Mouse (Mus musculus) heart, embryonic 14.5 days (tissue): ENCODE measurements around the gene Apela. TPM values are rescaled to one million over a fixed set of nuclear protein-coding genes. Genes with fewer than 3 reads are reported as not detected.

Experiments used
- ATAC-seq: fragments of 200-750 bp; cut with Nextera tagmentation; 2 replicates; pipeline ENCODE4 v1.8.0; 2017; ENCODE audit warnings: low read depth, moderate TSS enrichment; ENCODE audit not compliant: insufficient number of reproducible peaks, insufficient read depth, low FRiP score
- H3K27ac ChIP-seq, 2 experiments: fragments of 200-500 bp in 1 of 2; fragments of 300-500 bp in 1 of 2; sonication (generic) in 1 of 2; replicated peaks in 1 of 2; 2 replicates each; pipeline ENCODE4 v1.5.1; 2012 to 2014; ENCODE audit warnings: low read depth in 2 of 2, low read length in 2 of 2, control low read depth in 1 of 2, mild to moderate bottlenecking in 1 of 2, mixed read lengths in 1 of 2; ENCODE audit not compliant: control insufficient read depth in 1 of 2, insufficient read depth in 1 of 2
- H3K27me3 ChIP-seq: fragments of 300-500 bp; sonication (generic); 2 replicates; pipeline ENCODE4 v1.6.1; 2014; ENCODE audit warnings: mild to moderate bottlenecking, low read length, control low read depth; ENCODE audit not compliant: control insufficient read depth, insufficient read depth
- H3K36me3 ChIP-seq: fragments of 300-500 bp; sonication (generic); 2 replicates; pipeline ENCODE4 v1.6.1; 2014; ENCODE audit warnings: mild to moderate bottlenecking, control low read depth, low read length, mixed read lengths; ENCODE audit not compliant: control insufficient read depth, insufficient read depth
- H3K4me1 ChIP-seq, 2 experiments: fragments of 200-500 bp in 1 of 2; fragments of 300-500 bp in 1 of 2; sonication (generic) in 1 of 2; 2 replicates each; pipeline ENCODE4 v1.6.1; 2012 to 2014; ENCODE audit warnings: low read length in 2 of 2, control low read depth in 1 of 2, mixed read lengths in 1 of 2; ENCODE audit not compliant: control insufficient read depth in 2 of 2, insufficient read depth in 2 of 2
- H3K4me2 ChIP-seq: fragments of 300-500 bp; sonication (generic); 2 replicates; pipeline ENCODE4 v1.6.1; 2014; ENCODE audit warnings: mild to moderate bottlenecking, low read length
- H3K4me3 ChIP-seq, 2 experiments: fragments of 200-500 bp in 1 of 2; fragments of 300-500 bp in 1 of 2; sonication (generic) in 1 of 2; 2 replicates each; pipeline ENCODE4 v1.5.1; 2012 to 2014; ENCODE audit warnings: low read length in 2 of 2, mild to moderate bottlenecking in 2 of 2, control low read depth in 1 of 2, low read depth in 1 of 2, moderate library complexity in 1 of 2; ENCODE audit not compliant: control insufficient read depth in 1 of 2, insufficient read depth in 1 of 2
- H3K9ac ChIP-seq: fragments of 300-500 bp; sonication (generic); 2 replicates; pipeline ENCODE4 v1.6.1; 2014; ENCODE audit warnings: mild to moderate bottlenecking, low read length
- H3K9me3 ChIP-seq: fragments of 300-500 bp; sonication (generic); 2 replicates; pipeline ENCODE4 v1.6.1; 2016; ENCODE audit warnings: low read length, control low read depth; ENCODE audit not compliant: control insufficient read depth
- WGBS: fragments of 180-500 bp; shearing (Covaris S2); extraction: QIAGEN DNeasy Blood & Tissue Kit; methylation state at CpG from one replicate; pipeline ENCODE4 v1.1.7; 2014; 5-methylcytosine and 5-hydroxymethylcytosine counted together
- polyA plus RNA-seq: library from polyadenylated mRNA; unstranded; fragments of >200 nt; fragmentation: Nextera tagmentation; extraction: Ambion mirVana; gene quantifications from 2 replicates; pipeline ENCODE4 v1.2.1, GENCODE M21; 2014

Apela gene
- polyA plus RNA-seq, 1 experiment from 2014 or later, result 7.1 TPM

- H3K4me1 ChIP-seq, result no peaks in the 10 kb centered on the region; a peak in 1 of 4 replicates
- H3K36me3 ChIP-seq, result no peaks in the 10 kb centered on the region
- no peak overlapping the region for H3K9ac ChIP-seq
- no peaks in the 10 kb centered on the region for H3K27me3 ChIP-seq
- 42% methylated on average over 5 of the region's 5 CpGs for WGBS
- H3K4me2 ChIP-seq, result peak overlapping the region; percentile 34
- no peaks in the 10 kb centered on the region for H3K9me3 ChIP-seq
- no peak overlapping the region for H3K4me3 ChIP-seq
- no peak for ATAC-seq
- H3K27ac ChIP-seq, result no peak overlapping the region
Measured at GRCm38 (mm10) chr8:65046565-65046964, 9.4 kb upstream of the Apela start.

GRCm38 (mm10) chr8:65034136-65034535 is 3.0 kb downstream of the Apela start:
- H3K36me3 ChIP-seq, result no peaks in the 10 kb centered on the region
- ATAC-seq, result no peak

GRCm38 (mm10) chr8:65033056-65033455 is 4.1 kb downstream of the Apela start:
- ATAC-seq, result no peak
- Histone ChIP-seq H3K9me3 (no peaks in the 10 kb centered on the region), H3K9ac (no peak overlapping the region), H3K4me1 (peaks cover 2% of the 10 kb centered on the region in 2 experiments; a peak in 1 of 4 replicates), H3K27ac (no peak overlapping the region), H3K4me3 (no peak overlapping the region), H3K4me2 (no peak overlapping the region), H3K36me3 (no peaks in the 10 kb centered on the region), H3K27me3 (no peaks in the 10 kb centered on the region)
- 82% methylated on average over 13 of the region's 13 CpGs for WGBS

More at GRCm38 (mm10) chr8:65034136-65034535, 3.0 kb downstream of the Apela start:
- no peak overlapping the region for H3K9ac ChIP-seq
- H3K27me3 ChIP-seq, result no peaks in the 10 kb centered on the region
- no peak overlapping the region for H3K4me3 ChIP-seq
- H3K9me3 ChIP-seq, result no peaks in the 10 kb centered on the region
- H3K27ac ChIP-seq, result no peak overlapping the region
- peaks cover 2% of the 10 kb centered on the region in 2 experiments; a peak in 1 of 4 replicates for H3K4me1 ChIP-seq
- no peak overlapping the region for H3K4me2 ChIP-seq
- 66% methylated on average over 2 of the region's 2 CpGs for WGBS

GRCm38 (mm10) chr8:65032107-65032506 is 5.0 kb downstream of the Apela start:
- Histone ChIP-seq H3K27ac (no peak overlapping the region), H3K27me3 (no peaks in the 10 kb centered on the region), H3K9ac (no peak overlapping the region), H3K9me3 (no peaks in the 10 kb centered on the region), H3K4me3 (no peak overlapping the region), H3K4me2 (no peak overlapping the region), H3K36me3 (no peaks in the 10 kb centered on the region), H3K4me1 (peaks cover under 1 to 2% of the 10 kb centered on the region in 2 experiments; a peak in 1 of 4 replicates)
- no peak for ATAC-seq
- WGBS, result 85% methylated on average over 1 of the region's 1 CpGs

GRCm38 (mm10) chr8:65030735-65031485 is 6.2 kb downstream of the Apela start:
- H3K9ac ChIP-seq, result no peak overlapping the region
- H3K4me3 ChIP-seq, result no peak overlapping the region
- H3K27me3 ChIP-seq, result no peaks in the 10 kb centered on the region
- H3K27ac ChIP-seq, result no peak overlapping the region
- H3K36me3 ChIP-seq, result no peaks in the 10 kb centered on the region
- ATAC-seq, result no peak
- no peaks in the 10 kb centered on the region for H3K9me3 ChIP-seq
- H3K4me2 ChIP-seq, result no peak overlapping the region
- 74% methylated on average over 4 of the region's 4 CpGs for WGBS
- H3K4me1 ChIP-seq, result 0 out of 4 replicates have a peak, but pooled peaks cover 0 to 2% of the 10 kb centered on the region in 2 experiments

GRCm38 (mm10) chr8:65029776-65030175 is 7.4 kb downstream of the Apela start:
- Histone ChIP-seq H3K27ac (no peak overlapping the region), H3K4me1 (no peaks in the 10 kb centered on the region), H3K36me3 (no peaks in the 10 kb centered on the region), H3K9me3 (no peaks in the 10 kb centered on the region), H3K27me3 (no peaks in the 10 kb centered on the region), H3K4me2 (no peak overlapping the region), H3K9ac (no peak overlapping the region), H3K4me3 (no peak overlapping the region)
- WGBS, result 79% methylated on average over 4 of the region's 4 CpGs
- no peak for ATAC-seq

GRCm38 (mm10) chr8:65028959-65029686 is 8.0 kb downstream of the Apela start:
- Histone ChIP-seq H3K27me3 (no peaks in the 10 kb centered on the region), H3K27ac (no peak overlapping the region), H3K4me1 (no peaks in the 10 kb centered on the region), H3K4me2 (no peak overlapping the region), H3K9ac (no peak overlapping the region), H3K9me3 (no peaks in the 10 kb centered on the region), H3K4me3 (no peak overlapping the region), H3K36me3 (no peaks in the 10 kb centered on the region)
- no peak for ATAC-seq
- 79% methylated on average over 12 of the region's 12 CpGs for WGBS
